Mouse (Mus musculus): ENCODE measurements at regions not wholly inside any gene's neighbourhood (a gene's known extent, or its start where the extent isn't known, plus 50 kb on each side); places are given as distances from the start of the nearest gene placed in this dataset.

GRCm38 (mm10) chr5:42502802-42503136, 435.0 kb downstream of the Gm16223 start:
- TF ChIP-seq CTCF (conservative IDR thresholded peaks at IDR 0.05 in 1 of 2, IDR thresholded peaks at IDR 0.05 in 1 of 2; ENCODE audit: low read depth in 2 of 2, low read length in 2 of 2): no peak
- TF ChIP-seq MXI1 (IDR thresholded peaks at IDR 0.05; ENCODE audit: low read depth, low read length): no peak
- TF ChIP-seq RCOR1 (conservative IDR thresholded peaks at IDR 0.05; ENCODE audit: low read depth, low read length): no peak
- no peak for TF ChIP-seq GABPA (IDR thresholded peaks at IDR 0.05; ENCODE audit: insufficient replicate concordance, low read depth, low read length)
- no peak for TF ChIP-seq MAX (IDR thresholded peaks at IDR 0.05; ENCODE audit: low read length)
- TF ChIP-seq PAX5 (IDR thresholded peaks at IDR 0.05; ENCODE audit: low read length): no peak
- no peak for TF ChIP-seq POLR2A (IDR thresholded peaks at IDR 0.05; ENCODE audit: low read depth, low read length)
- TF ChIP-seq ZC3H11A (IDR thresholded peaks at IDR 0.05; ENCODE audit: low read depth, low read length): no peak
- no peak for TF ChIP-seq CHD2 (IDR thresholded peaks at IDR 0.05; ENCODE audit: low read length)
- TF ChIP-seq POLR2AphosphoS2 (IDR thresholded peaks at IDR 0.05; ENCODE audit: low read depth, low read length): no peak
- TF ChIP-seq NRF1 (IDR thresholded peaks at IDR 0.05; ENCODE audit: low read depth, low read length): no peak
- TF ChIP-seq MYC (IDR thresholded peaks at IDR 0.05; ENCODE audit: low read depth, low read length): no peak
- TF ChIP-seq SIN3A (IDR thresholded peaks at IDR 0.05; ENCODE audit: low read length): no peak
